Mouse (Mus musculus): ENCODE measurements around the gene Dhx8.

DNA sequence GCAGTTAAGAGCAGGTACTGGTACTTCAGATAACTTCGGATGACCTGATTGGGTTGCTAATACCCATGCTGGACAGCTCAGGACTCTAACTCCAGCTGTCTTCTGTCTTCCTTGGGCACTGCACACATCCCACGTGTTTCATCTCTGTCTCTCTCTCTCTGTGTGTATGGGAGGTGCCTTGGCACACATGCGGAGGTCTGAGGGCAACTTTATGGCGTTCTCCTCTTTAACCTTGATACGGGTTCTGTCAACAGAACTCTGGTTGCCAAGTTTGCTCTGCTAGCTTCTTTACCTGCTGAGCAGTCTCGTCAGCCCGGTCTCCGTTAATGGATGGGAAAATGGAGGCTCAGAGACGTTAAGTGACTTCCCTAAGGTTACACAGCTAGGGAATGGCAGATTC, 19.9 kb upstream of the Dhx8 start:
- TF ChIP-seq CTCF (IDR thresholded peaks at IDR 0.05; ENCODE audit: low read depth) (no peak), EP300 (IDR thresholded peaks at IDR 0.05; ENCODE audit: low read depth) (no peak)
